Comparison of ENCODE assay signal across 18 mouse cellular contexts in the genomic region with DNA sequence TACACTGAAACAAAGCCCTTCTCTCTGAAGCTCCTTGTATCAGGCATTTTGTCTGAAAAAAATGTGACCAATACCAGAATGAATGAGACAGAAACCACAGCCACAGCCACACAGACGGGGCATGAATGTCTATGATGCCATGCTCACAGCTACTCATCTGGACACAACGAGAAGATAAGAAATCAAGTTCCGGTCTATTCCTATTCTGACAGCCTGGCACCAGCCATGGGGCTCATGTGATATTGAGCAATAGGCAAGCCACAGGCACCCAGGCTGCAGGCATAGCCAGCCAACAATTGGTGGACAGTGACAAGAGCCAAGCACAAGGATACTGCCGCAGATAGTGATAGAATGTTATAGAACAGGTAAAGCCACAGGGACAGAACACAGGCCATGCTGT. TPM values are rescaled to one million over a fixed set of nuclear protein-coding genes. Genes with fewer than 3 reads are reported as not detected.
A peak's percentile ranks its signal among the peaks of the same experiment; 100 is the strongest.
DNase-seq lines count a peak whose midpoint lies in the region; ATAC-seq lines count a peak whose summit lies in the region.
"Had no signal": no experiment of that assay in that cellular context is flagged by ENCODE, and none has a peak within 500 bp of the region (broad histone marks: within the 10 kb centered on the region; RNA-seq: fewer than 3 reads in every experiment).

No protein-coding gene starts in this region.

- H3K27me3 ChIP-seq in hindbrain, embryonic 10.5 days (ENCODE audit: insufficient read depth, poor library complexity, severe bottlenecking): peaks cover 6% of the 10 kb centered on the region; the same call in 1 of the 2 replicates
- H3K27me3 ChIP-seq: kidney, embryonic 15.5 days; limb, embryonic 15.5 days; lung, embryonic 15.5 days had no signal

- no peak overlapping the region for H3K4me3 ChIP-seq in hindbrain, embryonic 10.5 days
- H3K4me3 ChIP-seq: embryonic facial prominence, embryonic 10.5 days; erythroblast, embryonic 14.5 days; kidney, embryonic 15.5 days; limb, embryonic 15.5 days; lung, embryonic 15.5 days had no signal

- WGBS in hindbrain, embryonic 10.5 days: 94% methylated on average over 4 of the region's 4 CpGs

- H3K9me3 ChIP-seq in hindbrain, embryonic 10.5 days: no peaks in the 10 kb centered on the region
- H3K9me3 ChIP-seq: embryonic facial prominence, embryonic 10.5 days; kidney, embryonic 15.5 days; limb, embryonic 15.5 days; lung, embryonic 15.5 days had no signal

- H3K36me3 ChIP-seq in hindbrain, embryonic 10.5 days: no peaks in the 10 kb centered on the region
- H3K36me3 ChIP-seq: embryonic facial prominence, embryonic 10.5 days; kidney, embryonic 15.5 days; limb, embryonic 15.5 days; lung, embryonic 15.5 days had no signal

- peak; percentile 56 for ATAC-seq in megakaryocyte, adult 5-6 weeks (ENCODE audit: poor library complexity, severe bottlenecking)

- H3K4me1 ChIP-seq in hindbrain, embryonic 10.5 days (replicated peaks): peaks cover 41% of the 10 kb centered on the region

- no peak overlapping the region for H3K27ac ChIP-seq in hindbrain, embryonic 10.5 days
- H3K27ac ChIP-seq: kidney, embryonic 15.5 days; limb, embryonic 15.5 days; lung, embryonic 15.5 days had no signal

- DNase-seq in adrenal gland, postnatal 14 days: peak; percentile 59
- DNase-seq in adrenal gland, postnatal 10 days: no peak
- peak; percentile 40 to 49 for DNase-seq in lung, adult 18-20 months
- DNase-seq in lung, postnatal 10 days: no peak
- DNase-seq in brain, adult 2 months (ENCODE audit: low read depth, low spot score): peak; percentile 12
- no peak for DNase-seq in hindbrain, embryonic 10.5 days (ENCODE audit: low spot score)
- no peak for DNase-seq in layer of hippocampus, adult 9-10 months (ENCODE audit: low spot score)
- DNase-seq: B cell, adult 2 months; cerebellum, postnatal 25 days; thymus, postnatal 36 days had no signal

RNA-seq across cellular contexts. Expression of a gene that starts 7.6 kb away (rescaled TPM):
- total RNA-seq in adrenal gland, postnatal 14 days (2021): not detected in 2 replicates
- total RNA-seq in adrenal gland, postnatal 10 days (2021): under 1 TPM in 1 of 2 experiments, not detected in 1; 0.58 TPM
- not detected in 2 replicates for total RNA-seq in megakaryocyte, adult 5-6 weeks (2015)
- total RNA-seq in megakaryocyte, adult 5-6 weeks (2017): not detected in 2 replicates
- polyA plus RNA-seq in hindbrain, embryonic 10.5 days (2016; fragmentation: Nextera tagmentation; extraction: Ambion mirVana): 0.19 and 0.37 TPM in 2 replicates
- total RNA-seq: gastrocnemius, adult 8-10 months had no signal
- polyA plus RNA-seq: embryonic facial prominence, embryonic 10.5 days; erythroblast, embryonic 14.5 days; heart, embryonic 16.5 days had no signal

Comparison
In these comparisons a context has a peak if more than half of its experiments do, and no peak if none do; other contexts are left out.
1. DNase-seq: peak in adrenal gland, postnatal 14 days (single experiment), lung, adult 18-20 months (2 of 2) and brain, adult 2 months (single experiment); none in adrenal gland, postnatal 10 days (single experiment), lung, postnatal 10 days (single experiment), hindbrain, embryonic 10.5 days (single experiment) and layer of hippocampus, adult 9-10 months (single experiment).